Mouse (Mus musculus) G1E (cell line): ENCODE data around the gene B4galnt1.

Source experiments
- CTCF ChIP-seq: IDR thresholded peaks from 2 replicates; pipeline ENCODE4 v1.5.1; 2012; ENCODE audit warnings: low read depth, low read length, inconsistent platforms, mixed read lengths
- GATA1 ChIP-seq: IDR thresholded peaks from 2 replicates; pipeline ENCODE4 v1.6.1; 2012; ENCODE audit warnings: borderline replicate concordance, low read length, inconsistent platforms, mixed read lengths
- GATA2 ChIP-seq: IDR thresholded peaks from 2 replicates; pipeline ENCODE4 v1.6.1; 2012; ENCODE audit warnings: low read depth, low read length, inconsistent platforms, borderline replicate concordance
- POLR2AphosphoS5 ChIP-seq: IDR thresholded peaks from 2 replicates; pipeline ENCODE4 v1.6.1; 2012; ENCODE audit warnings: low read depth, low read length, inconsistent platforms; ENCODE audit not compliant: insufficient replicate concordance
- TAL1 ChIP-seq: conservative IDR thresholded peaks from 2 replicates; pipeline ENCODE4 v1.6.1; 2012; ENCODE audit warnings: low read depth, low read length, inconsistent platforms, mixed read lengths

DNA sequence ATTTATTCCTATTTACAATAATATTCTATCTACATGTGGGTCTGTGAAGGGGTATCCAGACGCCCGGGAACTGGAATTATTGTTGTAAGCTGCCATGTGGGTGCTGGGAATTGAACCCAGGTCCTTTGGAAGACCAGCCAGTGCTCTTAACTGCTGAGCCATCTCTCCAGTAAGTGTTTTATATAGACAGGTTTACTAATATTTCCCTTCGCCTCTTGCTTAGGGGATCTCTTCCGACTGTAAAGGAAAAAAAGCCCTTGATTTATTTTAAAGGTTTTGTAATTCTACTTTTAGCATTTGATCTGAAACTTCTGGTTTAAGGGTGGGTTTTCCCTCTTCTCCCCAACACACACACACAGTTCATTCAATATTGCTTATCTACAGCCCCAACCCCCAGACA, 835 bp upstream of the B4galnt1 start:
- TF ChIP-seq POLR2AphosphoS5, result no peak
- TF ChIP-seq CTCF, result no peak
- no peak for TF ChIP-seq GATA1
- TF ChIP-seq TAL1, result no peak
- no peak for TF ChIP-seq GATA2
